Mouse (Mus musculus) intestine, embryonic 14.5 days (tissue): ENCODE data around the gene Mok. TPM values are rescaled to one million over a fixed set of nuclear protein-coding genes. Genes with fewer than 3 reads are reported as not detected.
"Not testable (repeated sequence)": the region's sequence is repeated elsewhere in the genome, so short reads cannot be mapped to it uniquely, and the experiment has no call there.

Experiments
- ATAC-seq: fragments of 200-750 bp; cut with Nextera tagmentation; replicated peaks from 2 replicates; pipeline ENCODE4 v1.8.0; 2017; ENCODE audit warnings: low read depth, moderate number of reproducible peaks, moderate TSS enrichment, moderate library complexity; ENCODE audit not compliant: low FRiP score, low TSS enrichment
- DNase-seq: peaks from one replicate; pipeline ENCODE4 v3.0.0-alpha.2; 2018; ENCODE audit warnings: low spot score
- H3K27ac ChIP-seq: fragments of 300-500 bp; sonication (generic); 2 replicates; pipeline ENCODE4 v1.5.1; 2014; ENCODE audit warnings: low read depth, mild to moderate bottlenecking, control low read depth
- H3K27me3 ChIP-seq: fragments of 300-500 bp; sonication (generic); replicated peaks from 2 replicates; pipeline ENCODE4 v1.6.1; 2014; ENCODE audit warnings: low read length, control low read depth; ENCODE audit not compliant: control insufficient read depth, insufficient read depth
- H3K36me3 ChIP-seq: fragments of 300-500 bp; sonication (generic); 2 replicates; pipeline ENCODE4 v1.6.1; 2014; ENCODE audit warnings: low read length, control low read depth; ENCODE audit not compliant: control insufficient read depth, insufficient read depth
- H3K4me1 ChIP-seq: fragments of 300-500 bp; sonication (generic); replicated peaks from 2 replicates; pipeline ENCODE4 v1.6.1; 2014; ENCODE audit warnings: low read length, control low read depth, mixed read lengths; ENCODE audit not compliant: control insufficient read depth, insufficient read depth
- H3K4me2 ChIP-seq: fragments of 300-500 bp; sonication (generic); 2 replicates; pipeline ENCODE4 v1.6.1; 2014; ENCODE audit warnings: low read length
- H3K4me3 ChIP-seq: fragments of 300-500 bp; sonication (generic); 2 replicates; pipeline ENCODE4 v1.5.1; 2014; ENCODE audit warnings: low read depth, low read length, control low read depth, mixed read lengths
- H3K9ac ChIP-seq: fragments of 300-500 bp; sonication (generic); 2 replicates; pipeline ENCODE4 v1.6.1; 2014; ENCODE audit warnings: mild to moderate bottlenecking, low read length
- H3K9me3 ChIP-seq: fragments of 300-500 bp; sonication (generic); 2 replicates; pipeline ENCODE4 v1.6.1; 2016; ENCODE audit warnings: low read length, control low read depth; ENCODE audit not compliant: control insufficient read depth
- WGBS: fragments of 180-500 bp; shearing (Covaris S2); extraction: QIAGEN DNeasy Blood & Tissue Kit; methylation state at CpG from one replicate; pipeline ENCODE4 v1.1.7; 2014; 5-methylcytosine and 5-hydroxymethylcytosine counted together
- polyA plus RNA-seq: library from polyadenylated mRNA; unstranded; fragments of >200 nt; fragmentation: Nextera tagmentation; extraction: Ambion mirVana; gene quantifications from 2 replicates; pipeline ENCODE4 v1.2.1, GENCODE M21; 2014

The Mok gene
- polyA plus RNA-seq, 1 experiment from 2014 or later, result 3.5 TPM

- Histone ChIP-seq H3K27ac (no peak overlapping the region), H3K36me3 (peaks cover 88% of the 10 kb centered on the region), H3K27me3 (no peaks in the 10 kb centered on the region), H3K9me3 (no peaks in the 10 kb centered on the region), H3K4me3 (no peak overlapping the region), H3K9ac (no peak overlapping the region), H3K4me1 (no peaks in the 10 kb centered on the region), H3K4me2 (no peak overlapping the region)
- 89% methylated on average over 4 of the region's 4 CpGs for WGBS
- DNase-seq (no peak), ATAC-seq (no peak)
Observed at GRCm38 (mm10) chr12:110870107-110870506, 29.4 kb upstream of the Mok start.

- Histone ChIP-seq H3K36me3 (peaks cover 74% of the 10 kb centered on the region), H3K4me1 (no peaks in the 10 kb centered on the region), H3K27me3 (no peaks in the 10 kb centered on the region), H3K4me3 (no peak overlapping the region), H3K9ac (no peak overlapping the region), H3K4me2 (no peak overlapping the region), H3K27ac (no peak overlapping the region), H3K9me3 (no peaks in the 10 kb centered on the region)
- ATAC-seq (no peak), DNase-seq (no peak)
- WGBS, result 92% methylated on average over 10 of the region's 10 CpGs
Observed at GRCm38 (mm10) chr12:110865989-110866388, 25.2 kb upstream of the Mok start.

- H3K4me3 ChIP-seq, result no peak overlapping the region
- DNase-seq (no peak), ATAC-seq (no peak)
- WGBS, result 71% methylated on average over 6 of the region's 6 CpGs
- no peak overlapping the region for H3K4me2 ChIP-seq
- no peak overlapping the region for H3K9ac ChIP-seq
- no peaks in the 10 kb centered on the region for H3K9me3 ChIP-seq
- no peak overlapping the region for H3K27ac ChIP-seq
- no peaks in the 10 kb centered on the region for H3K4me1 ChIP-seq
- H3K36me3 ChIP-seq, result peaks cover 74% of the 10 kb centered on the region
- no peaks in the 10 kb centered on the region for H3K27me3 ChIP-seq
Observed at GRCm38 (mm10) chr12:110865571-110865970, 24.8 kb upstream of the Mok start.

GRCm38 (mm10) chr12:110864008-110864407 lies 23.3 kb upstream of the Mok start:
- no peak for DNase-seq
- H3K27ac ChIP-seq, result no peak overlapping the region
- no peak overlapping the region for H3K4me2 ChIP-seq
- no peaks in the 10 kb centered on the region for H3K27me3 ChIP-seq
- no peak for ATAC-seq
- H3K9me3 ChIP-seq, result no peaks in the 10 kb centered on the region
- 92% methylated on average over 6 of the region's 6 CpGs for WGBS
- H3K4me1 ChIP-seq, result no peaks in the 10 kb centered on the region
- H3K9ac ChIP-seq, result no peak overlapping the region
- peaks cover 64% of the 10 kb centered on the region for H3K36me3 ChIP-seq
- H3K4me3 ChIP-seq, result no peak overlapping the region

DNA sequence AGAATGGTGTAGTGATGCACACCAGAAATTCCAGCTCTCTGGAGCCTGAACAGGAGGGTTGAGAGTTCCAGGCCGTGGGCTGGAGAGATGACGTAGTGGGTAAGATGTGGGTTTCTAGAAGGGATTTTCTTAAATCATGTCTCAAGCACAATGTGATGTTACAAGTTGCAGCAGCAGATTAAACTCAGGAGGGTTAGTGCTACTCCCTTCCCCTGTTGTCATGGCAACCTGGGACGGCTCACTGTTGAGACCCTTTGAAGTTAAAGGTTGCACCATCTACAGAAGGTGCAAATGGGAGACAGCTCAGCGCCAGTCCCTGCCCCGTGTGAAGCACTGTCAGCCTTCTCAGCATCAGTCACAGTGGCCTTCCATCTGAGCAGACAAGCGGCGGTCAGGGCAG lies 20.5 kb upstream of the Mok start:
- H3K4me2 ChIP-seq, result no peak overlapping the region

DNA sequence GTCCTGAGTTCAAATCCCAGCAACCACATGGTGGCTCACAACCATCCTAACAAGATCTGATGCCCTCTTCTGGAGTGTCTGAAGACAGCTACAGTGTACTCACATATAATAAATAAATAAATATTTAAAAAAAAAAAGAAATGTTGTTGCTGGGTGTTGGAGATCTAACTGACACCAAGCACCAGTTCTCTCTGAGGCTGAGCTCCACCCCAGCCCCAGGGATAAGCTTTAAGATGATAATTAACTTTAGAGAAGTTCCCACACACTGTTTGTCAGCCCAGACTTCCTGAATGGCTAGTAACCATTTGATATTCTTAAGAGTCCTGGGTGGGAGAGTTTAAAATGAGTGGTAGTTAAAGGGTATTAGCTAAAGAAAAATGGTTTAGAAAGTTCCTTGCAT lies 19.6 kb upstream of the Mok start:
- no peak for DNase-seq
- no peaks in the 10 kb centered on the region for H3K4me1 ChIP-seq
- H3K36me3 ChIP-seq, result peaks cover 47% of the 10 kb centered on the region
- no peak overlapping the region for H3K4me2 ChIP-seq
- H3K27me3 ChIP-seq, result no peaks in the 10 kb centered on the region
- H3K9ac ChIP-seq, result no peak overlapping the region
- ATAC-seq, result no peak
- H3K4me3 ChIP-seq, result no peak overlapping the region
- H3K9me3 ChIP-seq, result no peaks in the 10 kb centered on the region
- H3K27ac ChIP-seq, result no peak overlapping the region

More for the DNA sequence above, 20.5 kb upstream of the Mok start:
- WGBS, result 46% methylated on average over 7 of the region's 7 CpGs
- H3K4me1 ChIP-seq, result no peaks in the 10 kb centered on the region
- H3K27ac ChIP-seq, result no peak overlapping the region
- ATAC-seq (no peak), DNase-seq (no peak)
- no peaks in the 10 kb centered on the region for H3K27me3 ChIP-seq
- H3K4me3 ChIP-seq, result no peak overlapping the region
- no peaks in the 10 kb centered on the region for H3K9me3 ChIP-seq
- H3K36me3 ChIP-seq, result peaks cover 45% of the 10 kb centered on the region
- no peak overlapping the region for H3K9ac ChIP-seq

GRCm38 (mm10) chr12:110858681-110859080 lies 17.9 kb upstream of the Mok start:
- H3K27me3 ChIP-seq, H3K9me3 ChIP-seq, H3K4me2 ChIP-seq, H3K9ac ChIP-seq, ATAC-seq, H3K27ac ChIP-seq, DNase-seq, H3K4me3 ChIP-seq, H3K4me1 ChIP-seq: not testable (repeated sequence)
- peaks cover 39% of the 10 kb centered on the region for H3K36me3 ChIP-seq
- 88% methylated on average over 15 of the region's 15 CpGs for WGBS

GRCm38 (mm10) chr12:110857196-110857595 lies 16.5 kb upstream of the Mok start:
- H3K4me3 ChIP-seq, result no peak overlapping the region
- H3K27ac ChIP-seq, result no peak overlapping the region
- peaks cover 35% of the 10 kb centered on the region for H3K36me3 ChIP-seq
- H3K9ac ChIP-seq, result no peak overlapping the region
- H3K9me3 ChIP-seq, result no peaks in the 10 kb centered on the region
- WGBS, result 82% methylated on average over 7 of the region's 7 CpGs
- no peaks in the 10 kb centered on the region for H3K27me3 ChIP-seq
- DNase-seq (no peak), ATAC-seq (no peak)
- H3K4me1 ChIP-seq, result no peaks in the 10 kb centered on the region
- no peak overlapping the region for H3K4me2 ChIP-seq

GRCm38 (mm10) chr12:110854786-110855737 lies 14.3 kb upstream of the Mok start:
- H3K4me3 ChIP-seq, result no peak overlapping the region
- no peaks in the 10 kb centered on the region for H3K27me3 ChIP-seq
- peaks cover 21% of the 10 kb centered on the region for H3K36me3 ChIP-seq
- H3K4me1 ChIP-seq, result peaks cover 13% of the 10 kb centered on the region; the same call in 1 of the 2 replicates
- H3K9me3 ChIP-seq, result no peaks in the 10 kb centered on the region
- no peak overlapping the region for H3K27ac ChIP-seq
- ATAC-seq (no peak), DNase-seq (no peak)
- 89% methylated on average over 32 of the region's 32 CpGs for WGBS
- H3K4me2 ChIP-seq, result no peak overlapping the region
- no peak overlapping the region for H3K9ac ChIP-seq
